Mouse (Mus musculus) heart, embryonic 13.5 days (tissue): ENCODE results near the gene Rnf13. TPM values are rescaled to one million over a fixed set of nuclear protein-coding genes. Genes with fewer than 3 reads are reported as not detected.
"Not testable (repeated sequence)": the region's sequence is repeated elsewhere in the genome, so short reads cannot be mapped to it uniquely, and the experiment has no call there.

Source experiments
- ATAC-seq: fragments of 200-750 bp; cut with Nextera tagmentation; 2 replicates; pipeline ENCODE4 v1.8.0; 2017; ENCODE audit warnings: moderate TSS enrichment; ENCODE audit not compliant: insufficient number of reproducible peaks, low FRiP score, low TSS enrichment; ENCODE audit errors: extremely low read depth
- H3K27ac ChIP-seq: fragments of 300-500 bp; sonication (generic); replicated peaks from 2 replicates; pipeline ENCODE4 v1.5.1; 2015; ENCODE audit warnings: moderate library complexity, mild to moderate bottlenecking, inconsistent platforms
- H3K27me3 ChIP-seq: fragments of 300-500 bp; sonication (generic); replicated peaks from 2 replicates; pipeline ENCODE4 v1.6.1; 2015; ENCODE audit warnings: mild to moderate bottlenecking, inconsistent platforms
- H3K36me3 ChIP-seq: fragments of 300-500 bp; sonication (generic); 2 replicates; pipeline ENCODE4 v1.6.1; 2015; ENCODE audit warnings: mild to moderate bottlenecking, inconsistent platforms
- H3K4me1 ChIP-seq: fragments of 300-500 bp; sonication (generic); 2 replicates; pipeline ENCODE4 v1.6.1; 2015; ENCODE audit warnings: inconsistent platforms
- H3K4me2 ChIP-seq: fragments of 300-500 bp; sonication (generic); 2 replicates; pipeline ENCODE4 v1.6.1; 2015; ENCODE audit warnings: inconsistent platforms, mild to moderate bottlenecking, moderate library complexity
- H3K4me3 ChIP-seq: fragments of 300-500 bp; sonication (generic); 2 replicates; pipeline ENCODE4 v1.5.1; 2015; ENCODE audit warnings: moderate library complexity, mild to moderate bottlenecking, inconsistent platforms
- H3K9ac ChIP-seq: fragments of 300-500 bp; sonication (generic); 2 replicates; pipeline ENCODE4 v1.6.1; 2015; ENCODE audit warnings: inconsistent platforms, mild to moderate bottlenecking, moderate library complexity
- H3K9me3 ChIP-seq: fragments of 300-500 bp; sonication (generic); 2 replicates; pipeline ENCODE4 v1.6.1; 2016; ENCODE audit warnings: inconsistent platforms
- WGBS: fragments of 180-500 bp; shearing (Covaris S2); methylation state at CpG from one replicate; pipeline ENCODE4 v1.1.7; 2015; ENCODE audit warnings: mixed read lengths; 5-methylcytosine and 5-hydroxymethylcytosine counted together
- polyA plus RNA-seq: library from polyadenylated mRNA; unstranded; fragments of >200 nt; fragmentation: Nextera tagmentation; extraction: Ambion mirVana; gene quantifications from 2 replicates; pipeline ENCODE4 v1.2.1, GENCODE M21; 2015

Rnf13 gene
- polyA plus RNA-seq, 1 experiment from 2014 or later, result 56.2 TPM

DNA sequence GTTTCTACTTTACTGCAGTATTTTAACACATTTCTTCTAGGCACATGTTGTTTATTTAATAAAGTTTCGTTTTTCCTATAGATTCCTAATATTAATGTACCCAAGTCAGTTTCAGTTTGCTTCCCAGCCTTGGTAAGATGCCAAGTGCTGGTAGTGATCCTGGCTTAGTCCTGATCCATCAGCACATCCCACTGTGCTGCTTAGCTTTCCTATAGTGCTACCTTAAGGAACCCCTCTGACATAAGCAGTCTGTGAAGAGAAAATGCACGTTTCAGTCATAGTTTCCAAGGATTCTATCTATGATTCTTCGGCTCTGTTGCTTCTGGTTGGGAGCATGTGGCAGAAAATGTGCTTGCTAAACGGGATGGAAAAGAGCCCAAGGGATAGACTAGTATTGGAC, 52.6 kb downstream of the Rnf13 start:
- ATAC-seq, result no peak
- Histone ChIP-seq H3K27me3 (no peaks in the 10 kb centered on the region), H3K4me3 (no peak overlapping the region), H3K36me3 (no peaks in the 10 kb centered on the region), H3K4me1 (peaks cover 14% of the 10 kb centered on the region), H3K4me2 (peak overlapping the region; percentile 30), H3K9me3 (no peaks in the 10 kb centered on the region), H3K27ac (peak overlapping the region; percentile 81), H3K9ac (no peak overlapping the region; the same call in 1 of the 2 replicates)
- WGBS, result 50% methylated on average over 4 of the region's 4 CpGs

- ATAC-seq, result no peak
- WGBS, result 47% methylated on average over 7 of the region's 7 CpGs
- Histone ChIP-seq H3K9me3 (peaks cover 2% of the 10 kb centered on the region; the same call in 1 of the 2 replicates), H3K4me1 (peaks cover 20% of the 10 kb centered on the region), H3K4me2 (peak overlapping the region; percentile 30), H3K27me3 (no peaks in the 10 kb centered on the region), H3K9ac (no peak overlapping the region), H3K27ac (peak overlapping the region; percentile 81), H3K4me3 (no peak overlapping the region), H3K36me3 (no peaks in the 10 kb centered on the region)
Measured at GRCm38 (mm10) chr3:57789005-57789962, 53.4 kb downstream of the Rnf13 start.

- Histone ChIP-seq H3K4me1 (peaks cover 22% of the 10 kb centered on the region), H3K9ac (no peak overlapping the region), H3K27me3 (no peaks in the 10 kb centered on the region), H3K27ac (no peak overlapping the region), H3K9me3 (peaks cover 3% of the 10 kb centered on the region; the same call in 1 of the 2 replicates), H3K4me3 (no peak overlapping the region), H3K36me3 (no peaks in the 10 kb centered on the region), H3K4me2 (no peak overlapping the region)
- ATAC-seq, result no peak
- WGBS, result 57% methylated on average over 3 of the region's 3 CpGs
Measured at GRCm38 (mm10) chr3:57791104-57791503, 55.2 kb downstream of the Rnf13 start.

DNA sequence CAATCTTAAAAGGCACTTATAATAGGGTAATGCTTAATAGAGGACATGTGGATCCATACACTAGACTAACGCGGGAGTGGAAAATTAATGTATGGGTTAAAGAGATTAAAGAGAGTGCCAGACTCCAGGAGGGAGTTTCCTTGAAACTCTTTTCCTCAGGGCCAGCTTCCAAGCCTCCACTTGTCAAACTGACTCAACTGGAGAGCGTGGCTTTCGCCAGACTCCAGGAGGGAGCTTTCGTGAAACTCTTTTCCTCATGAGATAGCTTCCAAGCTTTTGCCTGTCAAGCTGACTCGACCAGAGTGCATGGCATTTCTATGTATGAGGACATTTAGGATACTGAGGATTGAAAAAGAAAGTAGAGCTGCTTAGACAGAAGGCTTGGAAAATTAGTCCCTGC, 59.2 kb downstream of the Rnf13 start:
- peaks cover 11% of the 10 kb centered on the region; the same call in 1 of the 2 replicates for H3K36me3 ChIP-seq
- peak overlapping the region; percentile 26 for H3K4me2 ChIP-seq
- not testable (repeated sequence) for H3K9ac ChIP-seq, ATAC-seq, H3K4me3 ChIP-seq, H3K27me3 ChIP-seq, H3K9me3 ChIP-seq
- peaks cover 12% of the 10 kb centered on the region for H3K4me1 ChIP-seq
- H3K27ac ChIP-seq, result 0 out of 2 replicates have a peak overlapping the region, but pooled peaks have one; percentile 8
- WGBS, result 43% methylated on average over 6 of the region's 6 CpGs

GRCm38 (mm10) chr3:57815447-57815846, 79.6 kb downstream of the Rnf13 start:
- 74% methylated on average over 6 of the region's 6 CpGs for WGBS

DNA sequence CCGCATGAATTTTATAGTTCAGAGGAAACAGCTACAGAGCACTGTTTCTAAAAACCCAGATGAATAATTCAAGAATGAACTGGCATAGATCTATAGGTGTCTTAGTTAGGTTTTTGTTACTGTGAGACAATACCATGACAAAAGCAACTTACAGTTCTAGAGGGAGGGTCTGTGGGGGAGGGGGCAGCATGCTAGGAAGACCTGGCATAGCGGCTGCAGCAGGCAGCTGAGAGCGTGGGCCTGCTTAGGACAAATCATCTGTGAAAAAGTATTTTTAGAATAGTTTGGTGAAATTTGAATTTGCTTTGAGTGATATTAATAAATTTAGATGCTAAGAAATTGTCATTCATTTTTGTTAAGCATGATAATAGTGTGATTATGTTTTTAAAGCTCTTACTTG, 90.0 kb downstream of the Rnf13 start:
- H3K27ac ChIP-seq, result no peak overlapping the region
- no peak overlapping the region for H3K4me3 ChIP-seq
- no peak overlapping the region for H3K4me2 ChIP-seq
- H3K36me3 ChIP-seq, result peaks cover 49% of the 10 kb centered on the region
- ATAC-seq, result no peak
- H3K4me1 ChIP-seq, result no peaks in the 10 kb centered on the region
- no peaks in the 10 kb centered on the region for H3K9me3 ChIP-seq
- H3K9ac ChIP-seq, result no peak overlapping the region
- WGBS, result 89% methylated on average over 3 of the region's 3 CpGs
- H3K27me3 ChIP-seq, result no peaks in the 10 kb centered on the region

More at GRCm38 (mm10) chr3:57815447-57815846, 79.6 kb downstream of the Rnf13 start:
- Histone ChIP-seq H3K9me3 (no peaks in the 10 kb centered on the region), H3K27ac (no peak overlapping the region), H3K36me3 (peaks cover 2% of the 10 kb centered on the region; the same call in 1 of the 2 replicates), H3K27me3 (no peaks in the 10 kb centered on the region), H3K4me3 (no peak overlapping the region), H3K4me2 (no peak overlapping the region), H3K9ac (no peak overlapping the region), H3K4me1 (no peaks in the 10 kb centered on the region)
- no peak for ATAC-seq

DNA sequence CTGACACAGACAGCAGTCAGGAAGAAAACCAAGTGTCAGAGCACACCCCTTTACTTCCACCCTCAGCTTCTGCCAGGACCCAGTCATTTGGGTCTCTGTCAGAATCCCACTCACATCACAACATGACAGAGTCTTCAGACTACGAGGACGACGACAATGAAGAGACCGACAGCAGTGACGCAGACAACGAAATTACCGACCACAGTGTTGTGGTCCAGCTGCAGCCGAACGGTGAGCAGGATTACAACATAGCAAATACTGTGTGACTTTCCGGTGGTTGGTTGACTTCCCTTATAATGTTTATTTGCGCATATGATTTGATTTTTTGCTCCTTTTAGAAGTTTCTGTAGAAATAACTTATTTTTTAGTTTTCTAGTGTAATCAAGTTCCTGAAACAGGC, 97.7 kb downstream of the Rnf13 start:
- Histone ChIP-seq H3K4me2 (no peak overlapping the region), H3K36me3 (peaks cover 44% of the 10 kb centered on the region), H3K27me3 (no peaks in the 10 kb centered on the region), H3K27ac (no peak overlapping the region), H3K4me1 (no peaks in the 10 kb centered on the region), H3K9ac (no peak overlapping the region), H3K9me3 (no peaks in the 10 kb centered on the region), H3K4me3 (no peak overlapping the region)
- WGBS, result 87% methylated on average over 11 of the region's 11 CpGs
- ATAC-seq, result no peak

GRCm38 (mm10) chr3:57836911-57837310, 101.0 kb downstream of the Rnf13 start:
- WGBS, result 87% methylated on average over 4 of the region's 4 CpGs
- Histone ChIP-seq H3K4me3 (no peak overlapping the region), H3K9ac (no peak overlapping the region), H3K27ac (no peak overlapping the region), H3K27me3 (no peaks in the 10 kb centered on the region), H3K4me2 (no peak overlapping the region), H3K4me1 (no peaks in the 10 kb centered on the region), H3K36me3 (peaks cover 48% of the 10 kb centered on the region), H3K9me3 (0 out of 2 replicates have a peak, but pooled peaks cover 4% of the 10 kb centered on the region)
- no peak for ATAC-seq

- Histone ChIP-seq H3K4me1 (peaks cover 16% of the 10 kb centered on the region), H3K9me3 (0 out of 2 replicates have a peak, but pooled peaks cover 4% of the 10 kb centered on the region), H3K9ac (no peak overlapping the region), H3K27ac (no peak overlapping the region), H3K4me3 (no peak overlapping the region), H3K4me2 (no peak overlapping the region), H3K27me3 (no peaks in the 10 kb centered on the region), H3K36me3 (peaks cover 44% of the 10 kb centered on the region)
- no peak for ATAC-seq
Measured at GRCm38 (mm10) chr3:57843775-57844174, 107.9 kb downstream of the Rnf13 start.

DNA sequence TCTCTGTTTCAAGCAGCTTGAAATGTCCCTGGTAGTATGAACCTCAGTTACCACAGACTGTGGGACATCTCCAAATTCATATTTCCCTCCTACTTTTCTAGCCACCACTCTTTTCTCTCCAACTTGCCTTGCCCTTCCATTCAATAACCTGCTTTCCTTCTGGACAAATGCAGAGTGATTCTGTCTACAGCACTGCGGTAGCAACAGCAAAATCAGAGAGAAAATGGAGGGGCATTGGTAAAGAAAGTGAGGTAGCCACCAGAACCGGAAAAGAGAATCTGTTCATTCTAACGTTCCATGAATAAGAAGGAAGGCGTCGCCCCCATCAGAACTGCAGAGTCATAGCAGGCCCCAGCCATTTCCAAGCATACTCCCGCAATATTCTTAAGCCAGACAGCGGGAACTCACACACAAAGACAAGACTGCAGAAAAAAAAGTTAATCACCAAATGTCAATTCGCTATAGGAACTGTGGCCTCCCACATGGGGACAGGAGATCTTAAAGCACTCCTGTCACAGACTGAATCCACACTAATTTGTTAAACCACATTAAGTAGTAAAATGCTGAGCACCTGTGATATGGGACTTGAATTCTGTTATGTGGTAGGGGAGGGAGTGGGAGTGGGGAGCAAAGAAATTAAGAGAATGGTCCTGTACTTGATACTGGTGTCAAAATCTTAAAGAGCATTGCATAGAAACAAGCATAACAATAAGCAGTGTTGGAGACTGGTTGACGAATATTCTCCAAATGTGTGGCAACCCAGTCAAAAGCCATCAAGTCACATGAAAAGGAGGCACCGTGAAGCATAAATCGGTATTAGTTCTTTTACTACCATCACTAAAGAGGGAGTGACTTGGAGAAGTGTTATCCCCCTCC, 110.2 kb downstream of the Rnf13 start:
- Histone ChIP-seq H3K4me1 (peaks cover 16% of the 10 kb centered on the region), H3K27me3 (no peaks in the 10 kb centered on the region), H3K4me2 (peak overlapping the region; percentile 83), H3K36me3 (peaks cover 30% of the 10 kb centered on the region), H3K27ac (peak overlapping the region; percentile 92), H3K9me3 (no peaks in the 10 kb centered on the region), H3K9ac (peak overlapping the region; percentile 93), H3K4me3 (peak overlapping the region; percentile 98)
- 26% methylated on average over 11 of the region's 11 CpGs for WGBS
- ATAC-seq, result no peak

- Histone ChIP-seq H3K4me2 (peak overlapping the region; percentile 83), H3K9me3 (no peaks in the 10 kb centered on the region), H3K4me1 (peaks cover 16% of the 10 kb centered on the region), H3K27me3 (no peaks in the 10 kb centered on the region), H3K36me3 (peaks cover 25% of the 10 kb centered on the region), H3K9ac (peak overlapping the region; percentile 93), H3K4me3 (peak overlapping the region; percentile 98), H3K27ac (peak overlapping the region; percentile 92)
- 3% methylated on average over 9 of the region's 9 CpGs for WGBS
- no peak for ATAC-seq
Measured at GRCm38 (mm10) chr3:57846662-57846911, 110.7 kb downstream of the Rnf13 start.
